Mouse (Mus musculus) urinary bladder, postnatal 14 days (tissue): ENCODE measurements at regions not wholly inside any gene's neighbourhood (a gene's known extent, or its start where the extent isn't known, plus 50 kb on each side); places are given as distances from the start of the nearest gene placed in this dataset.

Source experiments
- DNase-seq: peaks from one replicate; pipeline ENCODE4 v3.0.0; 2021; ENCODE audit warnings: low spot score

DNA sequence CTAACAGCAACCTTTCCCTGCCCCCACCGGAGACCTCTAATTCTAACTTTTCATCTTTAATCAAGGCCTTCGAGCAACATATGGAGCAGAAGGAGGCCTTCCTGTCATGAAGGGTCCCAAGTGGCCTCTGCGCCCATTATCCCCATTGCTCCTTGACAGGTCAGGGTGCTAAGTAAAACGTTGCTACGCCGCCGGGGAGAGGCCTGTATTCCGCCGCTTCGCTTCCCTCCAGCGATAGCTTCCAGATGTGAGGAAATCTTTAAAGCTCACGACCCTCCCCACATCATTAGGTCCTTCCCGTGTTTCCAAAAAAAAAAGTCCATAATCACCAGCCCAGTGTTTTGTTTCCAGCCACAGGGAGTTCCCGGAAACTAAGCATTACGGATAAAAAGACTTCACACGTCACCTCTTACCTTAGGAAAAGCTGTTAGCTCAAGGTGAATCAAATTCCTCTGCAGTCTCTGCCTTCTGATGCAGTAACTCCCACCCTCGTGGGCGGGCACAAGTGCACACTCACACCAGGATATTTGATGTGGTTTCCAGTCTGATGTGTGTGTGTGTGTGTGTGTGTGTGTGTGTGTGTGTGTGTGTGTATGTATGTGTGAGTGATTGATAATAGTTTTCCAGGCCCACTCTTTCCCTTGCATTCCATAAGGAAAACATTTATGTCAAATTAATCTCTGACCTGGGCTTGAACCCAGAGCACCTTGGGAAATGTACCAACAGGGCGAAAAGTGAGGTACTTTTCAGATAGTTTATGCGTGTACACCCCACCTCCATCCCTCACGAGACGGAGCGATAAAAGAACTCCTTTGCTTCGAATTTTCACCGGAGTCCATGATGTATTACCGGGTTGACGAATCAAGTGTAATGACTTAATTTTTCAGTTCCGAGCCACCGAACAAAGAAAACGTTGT, 107.5 kb downstream of the Gm45692 start:
- DNase-seq, result no peak

- DNase-seq, result no peak
Measured at GRCm38 (mm10) chr8:26227529-26227895, 108.2 kb downstream of the Gm45692 start.

- no peak for DNase-seq
Measured at GRCm38 (mm10) chr8:26229548-26229947, 110.2 kb downstream of the Gm45692 start.

DNA sequence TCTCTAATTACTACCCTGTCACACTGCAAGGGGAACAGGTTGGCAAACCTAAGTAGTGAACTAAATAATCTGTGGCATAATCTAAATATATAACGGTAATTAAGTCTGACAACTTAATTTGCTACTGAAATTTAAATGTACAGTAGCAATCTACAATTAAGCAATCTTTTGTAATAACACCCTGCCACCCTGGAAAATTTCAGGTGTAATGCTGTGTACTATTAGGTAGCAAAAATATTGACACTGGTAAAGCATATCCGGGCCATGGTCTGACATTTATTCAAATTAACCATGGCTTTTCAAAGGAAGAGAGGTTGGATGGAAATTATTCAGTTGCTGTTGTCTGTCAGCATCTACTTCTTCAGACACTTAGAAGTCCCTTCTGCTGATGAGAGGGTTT, 119.7 kb downstream of the Gm45692 start:
- DNase-seq, result no peak

DNA sequence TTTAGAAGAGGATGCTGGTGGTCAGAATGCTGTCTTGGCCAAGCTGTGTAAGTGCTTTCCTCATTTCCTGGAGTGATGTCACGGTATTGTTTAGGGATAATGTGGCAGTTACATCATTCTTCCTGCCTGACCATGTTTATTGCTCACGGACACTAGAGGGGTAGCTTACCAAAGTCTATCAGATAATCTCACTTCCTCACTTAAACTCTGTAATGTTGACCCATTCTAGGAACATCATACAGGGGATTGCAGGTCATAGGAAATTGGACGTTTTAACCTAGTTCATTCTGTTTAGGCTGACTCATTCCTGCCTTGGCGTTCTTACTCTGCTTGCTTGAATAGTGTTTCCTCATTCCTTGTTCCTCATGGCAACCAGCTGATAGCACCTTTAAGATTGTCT, 120.3 kb downstream of the Gm45692 start:
- DNase-seq, result no peak

DNA sequence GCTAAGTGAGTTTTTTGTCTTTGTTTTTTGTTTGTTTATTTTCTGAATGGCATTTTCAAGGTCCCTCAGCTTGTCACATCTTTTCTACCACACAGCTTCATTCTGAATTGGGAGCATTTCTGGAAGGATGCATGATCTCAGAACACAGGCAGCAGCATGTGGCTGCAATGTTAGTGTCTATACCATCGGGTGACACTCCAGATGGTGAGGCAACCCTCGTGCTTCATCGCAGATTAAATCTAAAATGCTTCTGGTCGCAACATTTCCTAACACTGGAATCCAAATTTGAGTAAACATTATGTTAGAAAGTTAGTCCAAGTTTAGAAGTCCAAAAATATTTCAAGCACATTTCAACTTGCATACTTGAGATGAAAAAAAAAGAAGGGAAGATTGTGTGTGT, 124.4 kb downstream of the Gm45692 start:
- no peak for DNase-seq

GRCm38 (mm10) chr8:26244308-26244707, 125.0 kb downstream of the Gm45692 start:
- DNase-seq, result no peak

GRCm38 (mm10) chr8:26255191-26255669, 135.9 kb downstream of the Gm45692 start:
- DNase-seq, result no peak

DNA sequence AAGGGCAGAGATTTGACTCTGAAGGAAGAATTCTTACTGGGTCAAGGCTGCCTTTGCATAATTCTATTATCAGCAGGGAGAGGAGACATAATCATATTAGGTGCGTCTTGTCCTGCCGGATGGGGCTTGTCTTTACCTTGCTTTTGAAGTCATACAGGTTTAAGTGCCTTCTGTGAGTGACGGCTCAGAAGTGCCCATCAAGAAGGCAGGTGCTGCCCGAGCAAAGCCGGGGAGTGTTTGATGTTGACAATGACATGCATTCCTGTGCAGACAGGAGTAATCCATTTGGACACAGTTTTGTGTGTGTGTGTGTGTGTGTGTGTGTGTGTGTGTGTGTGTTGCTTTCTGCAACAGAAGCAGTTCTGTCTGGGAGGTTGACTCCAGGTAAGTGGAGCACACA, 141.0 kb downstream of the Gm45692 start:
- DNase-seq, result no peak

DNA sequence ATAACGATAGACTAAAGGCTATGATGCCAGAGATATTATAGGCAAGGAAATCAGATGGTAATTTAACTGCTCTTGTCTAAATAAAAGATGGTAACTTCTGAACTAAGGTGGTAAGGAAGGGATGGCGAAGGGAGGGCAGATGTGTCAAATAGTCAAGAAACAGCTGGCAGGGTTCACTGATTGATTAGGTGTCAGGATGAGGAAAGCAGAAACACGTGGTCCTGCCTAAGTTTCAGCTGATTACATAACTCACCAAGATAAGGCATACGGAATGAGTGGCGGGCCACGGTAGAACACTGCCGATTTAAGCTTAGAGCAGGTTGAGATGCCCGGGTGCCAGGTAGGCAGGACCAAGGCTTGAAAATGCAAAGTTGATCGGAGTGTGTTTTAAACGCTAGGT, 143.2 kb downstream of the Gm45692 start:
- no peak for DNase-seq

DNA sequence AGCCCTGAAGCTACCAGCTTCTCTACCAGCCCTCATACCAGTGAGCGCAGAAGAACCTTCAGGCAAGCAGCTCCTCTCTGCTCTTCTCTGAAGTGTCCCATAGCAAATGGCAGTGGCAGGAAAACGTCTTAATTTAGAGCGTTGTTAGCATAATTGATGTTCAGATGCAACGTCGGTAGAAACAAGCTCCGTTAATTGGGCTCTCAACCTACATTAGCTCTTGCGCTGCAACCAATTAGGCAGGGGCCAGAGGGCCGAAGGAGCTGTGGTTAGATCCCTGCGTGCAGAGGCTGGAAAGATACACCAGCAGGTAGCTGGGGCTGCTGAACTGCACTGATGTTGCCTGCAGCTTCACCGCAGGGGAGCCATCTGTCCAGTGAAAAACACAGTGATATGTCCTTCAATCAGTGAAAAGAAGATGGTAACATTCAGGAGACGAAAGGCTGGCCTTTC, 145.6 kb downstream of the Gm45692 start:
- no peak for DNase-seq

DNA sequence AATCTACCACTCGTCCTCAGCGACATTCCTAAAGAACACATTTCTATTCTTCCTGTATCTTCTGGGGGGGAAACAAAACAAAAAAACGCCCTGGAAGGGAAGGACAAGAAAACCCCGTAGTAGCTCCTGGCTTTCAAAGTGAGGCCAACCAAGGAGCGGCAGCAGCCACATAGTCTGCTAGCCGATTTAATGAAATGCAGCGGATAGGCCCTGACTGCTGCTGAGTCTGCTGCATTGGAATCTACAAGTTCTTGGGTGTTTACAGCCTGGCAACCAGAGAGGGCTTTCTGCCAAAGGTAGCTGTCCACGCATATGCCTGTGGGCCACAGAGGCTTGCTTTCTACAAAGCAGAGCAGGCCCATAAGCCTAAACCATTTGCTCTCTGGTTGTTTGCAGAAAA, 146.0 kb downstream of the Gm45692 start:
- DNase-seq, result peak; percentile 14

GRCm38 (mm10) chr8:26266384-26266783, 147.1 kb downstream of the Gm45692 start:
- DNase-seq, result no peak

DNA sequence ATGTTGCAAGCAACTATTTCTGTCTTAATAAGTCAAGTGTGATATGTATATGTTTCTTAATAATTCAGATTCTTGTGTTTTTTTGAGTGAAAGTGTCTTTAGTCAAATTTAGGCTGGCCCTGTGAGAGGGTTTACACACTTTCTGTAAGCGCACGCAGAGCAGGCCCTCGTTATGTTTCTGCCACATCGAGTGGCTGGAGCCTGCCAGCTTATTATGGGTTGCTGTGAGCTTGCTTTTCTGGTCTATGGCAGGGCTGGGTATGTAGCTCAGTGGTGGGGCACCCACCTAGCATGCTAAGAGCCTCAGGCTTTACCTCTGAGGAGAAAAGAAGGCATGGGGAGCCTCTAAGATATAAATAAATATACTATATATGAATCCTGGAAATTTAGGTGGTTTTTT, 148.2 kb downstream of the Gm45692 start:
- DNase-seq, result no peak

DNA sequence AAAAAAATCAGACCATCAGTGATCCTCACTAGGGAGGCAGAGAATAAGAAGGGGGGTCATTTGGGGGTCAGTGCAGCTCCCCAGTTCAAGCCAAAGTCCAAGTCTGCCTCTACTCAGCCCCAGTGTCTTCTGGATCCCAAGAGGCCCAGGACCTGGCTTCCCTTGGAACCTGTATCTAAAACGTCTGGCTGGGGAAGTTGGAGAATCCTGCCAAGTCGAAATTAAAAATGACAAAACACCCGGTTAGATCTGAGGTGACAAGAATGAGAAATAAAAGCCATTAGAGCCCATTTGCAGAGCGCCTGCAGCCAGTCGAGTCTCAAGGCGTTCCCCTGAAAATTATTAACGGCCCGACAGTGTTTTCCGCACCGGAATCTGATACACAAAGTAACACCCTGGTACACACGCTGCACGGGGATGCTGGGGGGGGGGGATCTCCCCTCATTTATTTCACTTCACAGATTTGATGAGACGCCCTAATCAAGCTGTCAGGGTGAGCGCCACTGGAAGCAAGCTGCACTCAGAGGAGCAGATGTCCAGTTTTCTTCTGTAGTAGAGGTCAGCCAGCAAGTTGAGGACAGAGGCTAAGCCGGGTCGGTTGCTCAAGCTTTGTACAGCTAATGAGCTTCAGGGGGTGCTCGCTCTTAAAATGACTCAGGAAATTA, 149.5 kb downstream of the Gm45692 start:
- DNase-seq, result peak; percentile 36

DNA sequence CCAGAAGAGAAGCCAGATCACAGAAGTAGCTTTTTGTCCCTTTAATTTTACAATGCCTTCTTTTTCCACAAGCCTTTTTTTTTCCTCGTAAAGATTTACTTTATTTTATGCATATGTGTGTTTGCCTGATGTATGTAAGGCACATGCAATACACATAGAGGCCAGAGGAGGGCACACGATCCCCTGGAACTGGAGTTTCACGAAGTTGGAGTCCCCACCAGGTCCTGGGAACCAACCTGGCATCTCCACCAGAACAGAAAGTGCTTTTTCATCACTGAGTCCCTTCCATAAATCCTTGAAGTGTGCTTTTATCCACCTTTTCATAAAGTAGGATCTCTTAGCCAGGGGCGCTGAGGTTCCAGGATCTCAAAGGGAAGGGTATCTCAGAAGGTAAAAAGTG, 152.8 kb downstream of the Gm45692 start:
- peak; percentile 9 for DNase-seq

- no peak for DNase-seq
Measured at GRCm38 (mm10) chr8:26272675-26273414, 153.5 kb downstream of the Gm45692 start.

- DNase-seq, result no peak
Measured at GRCm38 (mm10) chr8:26273415-26273760, 154.1 kb downstream of the Gm45692 start.

GRCm38 (mm10) chr8:26273792-26274191, 154.5 kb downstream of the Gm45692 start:
- no peak for DNase-seq

GRCm38 (mm10) chr8:26274481-26274880, 155.1 kb downstream of the Gm45692 start:
- no peak for DNase-seq

GRCm38 (mm10) chr8:26282156-26282935, 163.0 kb downstream of the Gm45692 start:
- DNase-seq, result peak; percentile 55

- DNase-seq, result no peak
Measured at GRCm38 (mm10) chr8:26283957-26284356, 164.6 kb downstream of the Gm45692 start.
